12 mouse cellular contexts compared by ENCODE assay signal in the genomic region with DNA sequence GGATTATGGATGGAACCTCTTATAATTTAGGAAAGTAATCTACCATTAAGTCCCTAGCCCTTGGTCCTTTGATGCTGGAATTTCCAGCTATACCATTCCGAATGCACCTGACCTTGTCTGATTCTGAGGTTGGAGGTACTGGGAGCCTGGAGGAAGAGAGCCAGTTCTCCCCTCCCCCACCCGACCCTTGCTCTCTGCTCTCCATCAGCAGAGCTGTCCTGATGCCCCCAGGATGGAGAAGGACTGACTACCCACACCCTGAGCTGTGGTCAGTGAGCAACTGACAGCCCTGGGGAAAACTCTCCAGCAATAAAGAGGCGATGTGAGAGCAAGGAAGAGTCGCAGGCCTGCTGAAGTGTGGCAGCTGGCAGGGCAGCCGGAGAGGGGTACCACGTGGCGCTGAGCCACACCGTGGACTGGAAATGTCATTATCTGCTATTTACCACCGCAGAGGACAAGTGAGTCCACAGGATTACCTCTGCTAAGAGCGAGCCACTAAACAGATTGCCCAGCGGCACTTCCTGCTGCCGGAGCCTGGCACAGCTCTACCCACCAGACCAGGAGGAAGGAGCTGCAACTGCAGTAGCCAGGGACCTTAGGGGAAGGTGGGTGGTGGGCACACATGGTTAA. TPM values are rescaled to one million over a fixed set of nuclear protein-coding genes. Genes with fewer than 3 reads are reported as not detected.
DNase-seq lines count a peak whose midpoint lies in the region; ATAC-seq and TF ChIP-seq lines count a peak whose summit lies in the region.
"Had no signal": no experiment of that assay in that cellular context is flagged by ENCODE, and none has a peak within 500 bp of the region (broad histone marks: within the 10 kb centered on the region; RNA-seq: fewer than 3 reads in every experiment).

No protein-coding gene starts in this region.

- no peaks in the 10 kb centered on the region for H3K27me3 ChIP-seq in kidney, postnatal 0 days (ENCODE audit: insufficient read depth, low read length)
- H3K27me3 ChIP-seq in hindbrain, embryonic 15.5 days: no peaks in the 10 kb centered on the region

- no peaks in the 10 kb centered on the region for H3K9me3 ChIP-seq in kidney, postnatal 0 days (replicated peaks; ENCODE audit: low read length)
- no peaks in the 10 kb centered on the region for H3K9me3 ChIP-seq in hindbrain, embryonic 15.5 days
- H3K9me3 ChIP-seq: limb, embryonic 12.5 days had no signal

- H3K27ac ChIP-seq in kidney, postnatal 0 days: no peak overlapping the region
- peak overlapping the region; percentile 34; the same call in 1 of the 2 replicates for H3K27ac ChIP-seq in hindbrain, embryonic 15.5 days (replicated peaks)
- H3K27ac ChIP-seq: limb, embryonic 12.5 days had no signal

- WGBS in kidney, postnatal 0 days: 51% methylated on average over 12 of the region's 12 CpGs
- 58% methylated on average over 12 of the region's 12 CpGs for WGBS in hindbrain, embryonic 15.5 days

- H3K9ac ChIP-seq in kidney, postnatal 0 days (ENCODE audit: low read depth, low read length): no peak overlapping the region
- no peak overlapping the region for H3K9ac ChIP-seq in hindbrain, embryonic 15.5 days
- H3K9ac ChIP-seq: limb, embryonic 12.5 days had no signal

- H3K4me2 ChIP-seq in kidney, postnatal 0 days (ENCODE audit: low read length): no peak overlapping the region
- H3K4me2 ChIP-seq in hindbrain, embryonic 15.5 days: no peak overlapping the region
- H3K4me2 ChIP-seq: limb, embryonic 12.5 days had no signal

- H3K4me3 ChIP-seq in kidney, postnatal 0 days (replicated peaks; ENCODE audit: low read depth, low read length): no peak overlapping the region
- H3K4me3 ChIP-seq in hindbrain, embryonic 15.5 days: no peak overlapping the region
- H3K4me3 ChIP-seq: limb, embryonic 12.5 days had no signal

- peaks cover 5% of the 10 kb centered on the region; the same call in 1 of the 2 replicates for H3K4me1 ChIP-seq in kidney, postnatal 0 days (replicated peaks; ENCODE audit: insufficient read depth, low read length)
- peaks cover 26% of the 10 kb centered on the region for H3K4me1 ChIP-seq in hindbrain, embryonic 15.5 days (replicated peaks)
- H3K4me1 ChIP-seq: limb, embryonic 12.5 days had no signal

- DNase-seq in adrenal gland, postnatal 14 days: peak; percentile 39
- DNase-seq in adrenal gland, postnatal 25 days: no peak
- DNase-seq in kidney, postnatal 0 days (ENCODE audit: low spot score): peak; percentile 18
- DNase-seq in kidney, adult 11 months: no peak
- peak; percentile 78 for DNase-seq in MN1 (ENCODE audit: low spot score)
- no peak for DNase-seq in spleen, postnatal 36 days (ENCODE audit: low spot score in 2 of 2)
- DNase-seq: cerebellum, adult 2 months; right cerebral cortex, postnatal 25 days had no signal

- no peak for TF ChIP-seq CTCF in kidney, postnatal 0 days (IDR thresholded peaks at IDR 0.05; ENCODE audit: low read depth)

- H3K36me3 ChIP-seq in kidney, postnatal 0 days (ENCODE audit: insufficient read depth, low read length): no peaks in the 10 kb centered on the region
- H3K36me3 ChIP-seq in hindbrain, embryonic 15.5 days: no peaks in the 10 kb centered on the region
- H3K36me3 ChIP-seq: limb, embryonic 12.5 days had no signal

- ATAC-seq in kidney, postnatal 0 days (replicated peaks; ENCODE audit: low FRiP score, low read depth): peak; percentile 62
- peak; percentile 46; the same call in 1 of the 2 replicates for ATAC-seq in hindbrain, embryonic 15.5 days (ENCODE audit: low FRiP score, low read depth)
- no peak for ATAC-seq in megakaryocyte progenitor cell, adult 5-6 weeks (replicated peaks; ENCODE audit: poor library complexity)

RNA-seq across cellular contexts. Expression of a gene that starts 43.3 kb away (rescaled TPM):
- total RNA-seq in adrenal gland, postnatal 14 days (2021): 10.7 and 13.1 TPM in 2 replicates
- 17.2 and 19.4 TPM in 2 replicates for total RNA-seq in adrenal gland, postnatal 25 days (2021)
- polyA plus RNA-seq in kidney, postnatal 0 days (2015; fragmentation: Nextera tagmentation; extraction: Ambion mirVana): 14.5 and 15.4 TPM in 2 replicates
- 3.0 and 3.1 TPM in 2 replicates for polyA plus RNA-seq in hindbrain, embryonic 15.5 days (2015; fragmentation: Nextera tagmentation; extraction: Ambion mirVana)
- total RNA-seq in megakaryocyte progenitor cell, adult 5-6 weeks (2015): 0.91 and 0.93 TPM in 2 replicates
- total RNA-seq in megakaryocyte progenitor cell, adult 5-6 weeks (2017): 0.54 and 0.74 TPM in 2 replicates
- total RNA-seq: granulocyte monocyte progenitor cell, adult 5-6 weeks had no signal

Comparison
In these comparisons a context has a peak if more than half of its experiments do, and no peak if none do; other contexts are left out.
1. DNase-seq: peak in adrenal gland, postnatal 14 days (single experiment), kidney, postnatal 0 days (single experiment) and MN1 (single experiment); none in adrenal gland, postnatal 25 days (single experiment), kidney, adult 11 months (single experiment) and spleen, postnatal 36 days (0 of 2).